Mouse (Mus musculus) limb, embryonic 15.5 days (tissue): ENCODE measurements around the gene 4921539E11Rik. TPM values are rescaled to one million over a fixed set of nuclear protein-coding genes. Genes with fewer than 3 reads are reported as not detected.

ENCODE experiments used
- ATAC-seq: fragments of 200-750 bp; cut with Nextera tagmentation; 2 replicates; pipeline ENCODE4 v1.8.0; 2017; ENCODE audit warnings: low read depth, moderate TSS enrichment; ENCODE audit not compliant: insufficient number of reproducible peaks, low FRiP score, low TSS enrichment
- H3K27ac ChIP-seq: fragments of 300-500 bp; sonication (generic); 2 replicates; pipeline ENCODE4 v1.5.1; 2015; ENCODE audit warnings: moderate library complexity, mild to moderate bottlenecking, inconsistent platforms
- H3K27me3 ChIP-seq: fragments of 300-500 bp; sonication (generic); 2 replicates; pipeline ENCODE4 v1.6.1; 2015; ENCODE audit warnings: inconsistent platforms
- H3K36me3 ChIP-seq: fragments of 300-500 bp; sonication (generic); 2 replicates; pipeline ENCODE4 v1.6.1; 2015; ENCODE audit warnings: inconsistent platforms
- H3K4me1 ChIP-seq: fragments of 300-500 bp; sonication (generic); 2 replicates; pipeline ENCODE4 v1.6.1; 2015; ENCODE audit warnings: inconsistent platforms
- H3K4me2 ChIP-seq: fragments of 300-500 bp; sonication (generic); 2 replicates; pipeline ENCODE4 v1.6.1; 2015; ENCODE audit warnings: mild to moderate bottlenecking, inconsistent platforms
- H3K4me3 ChIP-seq: fragments of 300-500 bp; sonication (generic); 2 replicates; pipeline ENCODE4 v1.5.1; 2015; ENCODE audit warnings: mild to moderate bottlenecking, inconsistent platforms
- H3K9ac ChIP-seq: fragments of 300-500 bp; sonication (generic); 2 replicates; pipeline ENCODE4 v1.6.1; 2015; ENCODE audit warnings: inconsistent platforms
- H3K9me3 ChIP-seq: fragments of 300-500 bp; sonication (generic); 2 replicates; pipeline ENCODE4 v1.6.1; 2016; ENCODE audit warnings: inconsistent platforms
- WGBS: fragments of 180-500 bp; shearing (Covaris S2); methylation state at CpG from one replicate; pipeline ENCODE4 v1.1.7; 2015; 5-methylcytosine and 5-hydroxymethylcytosine counted together
- polyA plus RNA-seq: library from polyadenylated mRNA; unstranded; fragments of >200 nt; fragmentation: Nextera tagmentation; extraction: Ambion mirVana; gene quantifications from 2 replicates; pipeline ENCODE4 v1.2.1, GENCODE M21; 2015

The 4921539E11Rik gene
- polyA plus RNA-seq = not detected in 2 replicates

DNA sequence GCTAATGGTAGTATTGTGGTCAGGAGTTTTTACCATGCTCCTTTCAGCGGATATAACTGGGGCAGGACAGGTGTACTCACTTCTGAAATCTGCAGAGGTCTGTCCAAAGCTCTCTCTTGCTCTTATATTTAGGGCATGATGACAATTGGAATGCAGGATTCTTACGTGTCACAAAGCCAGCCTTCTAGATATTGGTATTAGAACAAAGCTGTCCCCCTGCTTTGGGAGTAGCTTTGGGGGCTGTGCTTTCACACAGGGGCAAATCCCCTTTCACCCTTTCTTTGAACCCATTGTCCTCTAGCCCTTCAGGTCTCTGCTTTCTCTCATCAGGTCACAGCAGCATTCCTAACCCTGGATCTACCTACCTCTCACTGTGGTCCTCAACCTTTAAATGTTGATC lies at the start of gene 4921539E11Rik:
Gene 4921539E11Rik, minus strand, starts transcription at position 101 of the 400 bp plus-strand sequence.
- H3K9me3 ChIP-seq = no peaks in the 10 kb centered on the region
- 81% methylated on average over 2 of the region's 2 CpGs for WGBS
- no peak within 1 kb of the TSS for H3K27ac ChIP-seq
- no peaks in the 10 kb centered on the region for H3K36me3 ChIP-seq
- no peaks in the 10 kb centered on the region for H3K4me1 ChIP-seq
- no peak within 1 kb of the TSS for H3K9ac ChIP-seq
- H3K4me2 ChIP-seq = no peak within 1 kb of the TSS
- H3K4me3 ChIP-seq = no peak within 1 kb of the TSS
- no peaks in the 10 kb centered on the region for H3K27me3 ChIP-seq
- ATAC-seq = no peak

DNA sequence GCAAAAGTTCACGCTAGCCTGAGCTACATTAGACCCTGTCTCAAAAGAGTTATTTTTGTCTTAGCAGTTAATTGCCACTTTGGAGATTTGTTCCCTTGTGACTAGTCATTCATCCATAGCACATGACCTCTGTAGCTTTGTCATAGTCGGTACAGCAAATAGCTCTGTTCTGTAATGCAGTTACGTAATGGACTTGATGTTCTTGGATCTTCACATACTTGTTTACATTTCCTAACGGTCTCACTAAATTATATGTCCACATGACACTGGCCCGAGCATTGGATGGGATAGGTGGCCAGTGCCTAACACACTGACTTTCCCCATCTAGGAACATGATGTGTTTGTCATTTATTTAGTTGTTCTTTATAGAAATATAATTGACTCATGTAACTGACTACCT lies 44.5 kb upstream of the 4921539E11Rik start:
- no peak for ATAC-seq
- Histone ChIP-seq H3K27ac (no peak overlapping the region), H3K9ac (no peak overlapping the region), H3K4me1 (no peaks in the 10 kb centered on the region), H3K27me3 (no peaks in the 10 kb centered on the region), H3K36me3 (peaks cover 8% of the 10 kb centered on the region), H3K9me3 (no peaks in the 10 kb centered on the region), H3K4me2 (no peak overlapping the region), H3K4me3 (no peak overlapping the region)
- WGBS = 78% methylated on average over 5 of the region's 5 CpGs

DNA sequence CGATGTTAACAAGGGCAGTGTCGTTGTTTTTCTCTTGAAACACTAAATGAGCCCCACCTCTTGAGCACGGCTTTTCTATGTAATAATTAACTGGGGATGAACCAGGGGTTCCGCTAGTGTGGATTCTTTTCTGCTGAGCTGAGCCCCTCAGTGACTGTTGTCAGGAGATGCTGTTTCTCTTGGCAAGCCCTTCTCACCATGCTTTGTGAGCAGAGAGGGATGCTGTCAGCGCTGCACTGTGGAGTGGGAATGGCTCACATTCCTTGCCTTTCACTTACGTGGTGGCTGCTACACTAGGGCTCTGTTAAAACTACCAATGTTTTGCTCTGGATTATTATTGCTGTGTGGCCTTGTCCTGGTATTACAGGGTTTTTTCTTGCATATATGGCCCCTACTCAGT lies 38.7 kb upstream of the 4921539E11Rik start:
- Histone ChIP-seq H3K9me3 (no peaks in the 10 kb centered on the region), H3K4me1 (no peaks in the 10 kb centered on the region), H3K4me2 (no peak overlapping the region), H3K9ac (no peak overlapping the region), H3K27ac (no peak overlapping the region), H3K36me3 (peaks cover 8% of the 10 kb centered on the region), H3K27me3 (no peaks in the 10 kb centered on the region), H3K4me3 (no peak overlapping the region)
- 75% methylated on average over 6 of the region's 6 CpGs for WGBS
- no peak for ATAC-seq

DNA sequence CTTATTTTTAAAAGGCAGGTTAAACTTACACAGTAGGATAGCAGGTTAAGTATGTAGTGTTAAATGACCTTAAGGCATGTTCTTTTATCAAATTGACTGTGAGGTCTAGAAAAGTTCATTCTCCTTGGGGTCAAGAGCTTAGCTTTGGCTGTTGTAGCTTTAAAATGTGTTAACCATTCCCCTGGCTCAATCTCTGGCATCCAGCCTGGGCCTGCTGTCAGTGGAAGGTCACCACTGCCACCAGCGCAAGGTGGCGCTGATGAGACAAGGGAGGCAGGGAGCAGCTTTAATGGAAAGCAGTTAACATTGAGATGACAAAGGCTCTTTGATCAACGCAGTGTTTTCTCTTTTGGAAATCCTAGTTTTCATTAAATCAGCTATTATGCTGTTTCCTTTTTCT lies 36.3 kb upstream of the 4921539E11Rik start:
- H3K27ac ChIP-seq = no peak overlapping the region
- H3K4me2 ChIP-seq = no peak overlapping the region
- H3K27me3 ChIP-seq = no peaks in the 10 kb centered on the region
- no peak for ATAC-seq
- no peaks in the 10 kb centered on the region for H3K4me1 ChIP-seq
- no peak overlapping the region for H3K4me3 ChIP-seq
- peaks cover 5% of the 10 kb centered on the region; the same call in 1 of the 2 replicates for H3K36me3 ChIP-seq
- WGBS = 70% methylated on average over 3 of the region's 3 CpGs
- no peak overlapping the region for H3K9ac ChIP-seq
- no peaks in the 10 kb centered on the region for H3K9me3 ChIP-seq

DNA sequence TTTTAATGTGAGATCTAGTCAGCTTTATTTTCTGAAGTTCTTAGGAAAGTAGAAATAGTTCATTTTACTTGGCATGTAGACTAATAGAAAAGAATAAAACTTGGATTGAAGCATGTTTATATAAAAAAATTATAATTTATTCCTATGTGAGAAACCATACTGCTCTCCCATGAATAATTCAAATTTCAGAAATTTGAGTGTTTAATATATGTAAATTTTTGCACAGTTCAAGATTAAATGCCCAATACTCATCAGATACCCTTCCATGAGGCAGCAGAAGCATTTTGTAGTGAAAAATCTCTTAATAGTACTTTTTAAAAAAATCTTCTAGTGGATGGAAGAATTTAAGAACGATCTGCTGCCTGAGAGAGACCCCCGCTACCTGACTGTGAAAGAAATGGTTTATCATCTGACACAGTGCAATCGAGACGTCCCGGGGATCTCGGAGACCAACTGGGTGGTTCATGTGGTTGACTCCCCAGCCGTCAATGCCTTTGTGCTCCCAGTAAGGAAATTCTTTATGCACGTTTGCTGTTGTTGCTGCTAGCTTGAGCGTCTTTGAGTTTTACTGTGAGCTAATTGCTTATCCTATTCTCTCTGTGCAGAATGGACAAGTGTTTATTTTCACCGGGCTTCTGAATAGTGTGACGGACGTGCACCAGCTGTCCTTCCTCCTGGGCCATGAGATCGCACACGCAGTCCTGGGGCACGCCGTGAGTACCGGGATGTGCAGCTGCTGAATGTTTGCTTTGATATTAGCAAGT lies 34.2 kb upstream of the 4921539E11Rik start:
- H3K27me3 ChIP-seq = no peaks in the 10 kb centered on the region
- 79% methylated on average over 17 of the region's 17 CpGs for WGBS
- H3K4me1 ChIP-seq = no peaks in the 10 kb centered on the region
- no peak overlapping the region for H3K4me3 ChIP-seq
- H3K4me2 ChIP-seq = no peak overlapping the region
- H3K9ac ChIP-seq = no peak overlapping the region
- no peak for ATAC-seq
- peaks cover 3% of the 10 kb centered on the region; the same call in 1 of the 2 replicates for H3K36me3 ChIP-seq
- H3K9me3 ChIP-seq = no peaks in the 10 kb centered on the region
- H3K27ac ChIP-seq = no peak overlapping the region

DNA sequence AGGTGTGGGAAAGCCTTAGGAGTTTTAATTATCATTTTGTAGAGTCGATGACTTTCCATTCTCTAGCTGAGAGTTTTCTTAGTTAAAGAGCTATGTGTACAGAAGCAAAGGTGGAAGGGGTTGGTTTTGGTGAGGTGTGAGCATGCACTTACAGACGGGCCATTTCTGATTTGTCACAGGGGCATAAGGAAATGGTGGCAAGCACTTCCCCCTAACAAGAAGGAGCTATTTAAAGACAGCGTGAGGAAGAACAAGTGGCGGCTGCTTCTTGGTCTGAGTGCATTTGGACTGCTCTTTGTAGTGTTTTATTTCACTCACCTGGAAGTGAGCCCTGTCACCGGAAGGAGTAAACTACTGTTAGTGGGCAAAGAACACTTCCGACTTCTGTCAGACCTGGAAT lies 30.8 kb upstream of the 4921539E11Rik start:
- H3K9ac ChIP-seq = no peak overlapping the region
- no peaks in the 10 kb centered on the region for H3K9me3 ChIP-seq
- H3K27me3 ChIP-seq = no peaks in the 10 kb centered on the region
- WGBS = 74% methylated on average over 6 of the region's 6 CpGs
- no peak overlapping the region for H3K27ac ChIP-seq
- ATAC-seq = no peak
- peaks cover 3% of the 10 kb centered on the region; the same call in 1 of the 2 replicates for H3K36me3 ChIP-seq
- no peaks in the 10 kb centered on the region for H3K4me1 ChIP-seq
- H3K4me2 ChIP-seq = no peak overlapping the region
- no peak overlapping the region for H3K4me3 ChIP-seq

DNA sequence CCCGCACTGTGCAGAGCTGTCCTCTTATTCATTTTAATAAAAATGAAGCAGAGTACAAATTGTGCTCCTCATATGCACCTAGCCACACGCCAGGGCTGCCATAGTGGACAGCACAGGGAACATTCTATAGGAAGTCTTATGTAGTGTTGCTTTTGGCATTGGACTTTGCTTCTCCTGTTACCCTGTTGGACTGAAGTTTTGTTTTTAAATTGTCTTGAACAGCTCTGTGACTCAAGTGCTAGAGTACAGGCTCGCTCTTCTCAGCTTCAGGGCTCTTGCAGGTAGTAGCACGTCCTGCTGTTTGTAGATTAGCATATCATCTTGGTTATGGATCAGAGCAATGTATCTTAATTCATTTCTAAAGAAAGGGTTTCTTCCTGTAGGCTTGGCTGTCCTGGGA lies 25.2 kb upstream of the 4921539E11Rik start:
- Histone ChIP-seq H3K27me3 (no peaks in the 10 kb centered on the region), H3K4me1 (peaks cover 9% of the 10 kb centered on the region), H3K36me3 (no peaks in the 10 kb centered on the region), H3K9ac (no peak overlapping the region), H3K27ac (no peak overlapping the region), H3K9me3 (no peaks in the 10 kb centered on the region), H3K4me3 (no peak overlapping the region), H3K4me2 (no peak overlapping the region)
- ATAC-seq = no peak
- 65% methylated on average over 4 of the region's 4 CpGs for WGBS

DNA sequence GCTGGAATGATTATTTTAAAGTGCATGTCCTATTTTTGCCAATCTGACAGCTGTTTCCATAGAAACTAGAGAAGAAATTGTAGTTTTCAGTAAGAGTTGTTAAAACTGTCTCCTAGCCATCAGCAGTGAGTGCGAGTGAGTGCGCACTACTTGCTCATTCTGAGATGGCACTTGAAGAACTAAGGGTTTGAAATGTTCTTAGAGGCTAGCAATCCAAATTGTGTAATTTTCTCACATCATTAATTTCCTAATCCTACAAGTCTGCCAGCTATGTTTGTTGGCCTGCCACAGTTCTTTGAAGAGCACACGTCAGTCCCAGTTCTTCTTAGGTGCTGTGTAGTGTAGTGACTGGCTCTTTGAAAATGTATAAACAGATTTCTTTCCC lies 23.9 kb upstream of the 4921539E11Rik start:
- WGBS = 42% methylated on average over 3 of the region's 3 CpGs
- ATAC-seq = no peak
- Histone ChIP-seq H3K36me3 (no peaks in the 10 kb centered on the region), H3K4me1 (peaks cover 9% of the 10 kb centered on the region), H3K4me2 (peak overlapping the region; percentile 59), H3K27ac (0 out of 2 replicates have a peak overlapping the region, but pooled peaks have one; percentile 97), H3K9me3 (no peaks in the 10 kb centered on the region), H3K9ac (no peak overlapping the region; the same call in 1 of the 2 replicates), H3K27me3 (no peaks in the 10 kb centered on the region), H3K4me3 (peak overlapping the region; percentile 68)

DNA sequence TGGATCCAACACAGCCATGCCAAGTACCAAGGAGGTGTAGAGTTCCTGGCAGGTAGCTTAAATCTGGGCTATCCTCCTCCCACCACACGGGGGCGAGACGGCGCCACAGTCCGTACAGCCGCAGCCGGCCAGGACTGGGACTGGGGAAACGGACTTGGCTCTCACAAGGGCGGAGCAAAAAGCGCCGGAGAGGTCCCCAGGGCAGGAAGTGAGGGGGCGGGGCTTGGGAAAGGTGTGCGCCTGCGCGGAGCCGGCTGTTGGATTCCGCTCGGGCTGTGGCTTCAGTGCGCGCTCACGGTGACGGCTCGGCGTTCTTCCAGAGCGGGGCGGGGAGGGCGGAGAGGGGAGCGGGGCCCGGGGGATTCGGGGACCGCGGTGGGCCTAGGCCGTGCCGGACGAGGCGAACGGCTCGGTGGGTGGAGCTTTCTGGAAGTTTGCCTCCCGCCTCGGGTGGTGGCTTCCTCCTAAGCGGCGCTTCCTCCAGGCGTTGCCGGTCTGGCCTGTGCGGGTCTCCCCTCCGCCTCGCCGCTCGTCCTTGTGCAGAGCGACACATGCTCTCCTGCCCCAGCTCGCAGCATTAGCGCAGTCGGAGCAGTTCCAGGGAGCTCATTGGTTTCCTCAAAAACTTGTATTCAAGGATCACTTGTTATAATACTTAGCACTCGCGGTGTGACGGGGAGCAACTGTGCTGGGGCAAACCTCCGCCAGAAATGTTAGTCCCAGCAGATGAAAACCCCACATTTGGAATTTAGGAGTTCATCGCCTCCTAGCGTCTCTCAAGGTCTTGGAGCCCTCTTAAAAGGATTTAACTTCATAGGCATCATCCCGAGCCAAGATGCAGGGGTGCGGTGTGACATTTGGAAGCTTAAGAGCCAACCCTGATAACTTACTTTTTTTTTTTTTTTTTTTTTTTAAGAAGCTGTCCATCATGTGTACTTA lies 23.2 kb upstream of the 4921539E11Rik start, which contains the start of gene Oma1:
Gene Oma1, plus strand, starts transcription at position 226 of the 939 bp plus-strand sequence.
- Histone ChIP-seq H3K4me1 (peaks cover 9% of the 10 kb centered on the region), H3K27me3 (no peaks in the 10 kb centered on the region), H3K9ac (peak within 1 kb of the TSS; percentile 62), H3K9me3 (no peaks in the 10 kb centered on the region), H3K27ac (peak within 1 kb of the TSS; percentile 97), H3K36me3 (no peaks in the 10 kb centered on the region), H3K4me3 (peak within 1 kb of the TSS; percentile 68), H3K4me2 (peak within 1 kb of the TSS; percentile 59)
- peak; percentile 99 for ATAC-seq
- under 1% methylated on average over 61 of the region's 61 CpGs for WGBS

DNA sequence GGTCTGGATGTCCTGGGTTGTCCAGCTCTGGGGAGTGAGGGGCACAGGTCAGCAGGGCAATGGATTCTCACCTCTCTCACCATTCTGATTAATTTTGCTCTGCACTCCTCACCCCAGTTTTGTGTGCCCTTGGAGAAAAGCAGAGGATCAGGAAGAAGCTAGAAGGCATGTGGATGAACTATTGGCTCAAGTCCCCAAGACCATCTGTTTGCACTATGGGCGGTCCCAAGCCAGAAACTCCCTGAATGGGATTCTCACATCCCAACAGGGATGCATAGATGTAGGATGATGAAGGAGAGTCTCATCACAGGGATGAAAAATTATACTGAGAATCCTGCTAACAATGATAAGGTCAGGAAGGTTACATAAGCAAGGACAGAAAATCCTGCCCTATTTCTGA lies 13.2 kb upstream of the 4921539E11Rik start:
- Histone ChIP-seq H3K27me3 (no peaks in the 10 kb centered on the region), H3K27ac (no peak overlapping the region), H3K9me3 (no peaks in the 10 kb centered on the region), H3K9ac (no peak overlapping the region), H3K4me3 (no peak overlapping the region), H3K36me3 (no peaks in the 10 kb centered on the region), H3K4me2 (no peak overlapping the region), H3K4me1 (0 out of 2 replicates have a peak, but pooled peaks cover 4% of the 10 kb centered on the region)
- 86% methylated on average over 1 of the region's 1 CpGs for WGBS
- ATAC-seq = no peak

DNA sequence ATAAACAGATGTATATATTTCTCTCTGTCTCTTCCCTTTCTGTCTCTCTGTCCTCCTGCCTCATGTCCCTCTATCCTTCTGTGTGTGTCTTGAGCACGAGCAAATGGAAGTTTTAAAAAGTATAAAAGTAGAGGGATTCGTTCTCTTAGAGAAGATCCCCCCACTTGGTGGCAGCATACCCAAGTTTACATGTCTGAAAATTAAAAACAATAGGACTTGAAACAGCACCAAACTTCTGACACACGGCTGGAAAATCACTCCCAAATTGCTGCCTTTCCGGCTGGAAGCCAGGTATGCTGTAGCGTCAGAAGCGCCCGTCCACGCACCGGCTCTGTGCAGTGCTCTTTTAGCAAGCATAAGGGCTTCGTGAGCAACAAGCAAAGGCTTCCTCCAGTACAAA lies 8.7 kb upstream of the 4921539E11Rik start:
- Histone ChIP-seq H3K4me1 (0 out of 2 replicates have a peak, but pooled peaks cover 4% of the 10 kb centered on the region), H3K27ac (no peak overlapping the region), H3K27me3 (no peaks in the 10 kb centered on the region), H3K9me3 (no peaks in the 10 kb centered on the region), H3K9ac (no peak overlapping the region), H3K4me2 (no peak overlapping the region), H3K36me3 (no peaks in the 10 kb centered on the region), H3K4me3 (no peak overlapping the region)
- WGBS = 49% methylated on average over 10 of the region's 10 CpGs
- no peak for ATAC-seq

DNA sequence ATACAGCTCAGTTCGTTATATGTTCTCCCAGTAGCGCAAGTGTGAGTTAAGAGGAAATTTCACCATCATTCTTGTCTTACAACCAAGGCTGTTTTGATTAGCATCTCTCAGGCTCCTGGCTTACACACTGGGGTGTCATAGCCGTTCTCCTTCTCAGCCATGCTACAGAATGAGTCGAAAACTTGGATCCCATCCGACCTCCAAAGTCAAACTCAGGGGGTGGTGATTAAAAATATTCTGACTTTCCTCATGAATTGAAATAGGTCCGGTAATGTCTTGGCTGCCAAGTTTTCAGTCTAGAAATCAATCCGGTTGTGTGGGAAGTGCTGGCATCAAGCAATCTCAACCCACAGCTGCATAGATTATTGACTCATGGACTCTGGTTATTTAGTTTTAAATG lies 2.3 kb downstream of the 4921539E11Rik start:
- no peak overlapping the region for H3K4me3 ChIP-seq
- no peak for ATAC-seq
- no peak overlapping the region for H3K4me2 ChIP-seq
- H3K4me1 ChIP-seq = no peaks in the 10 kb centered on the region
- no peaks in the 10 kb centered on the region for H3K9me3 ChIP-seq
- WGBS = 78% methylated on average over 7 of the region's 7 CpGs
- H3K36me3 ChIP-seq = no peaks in the 10 kb centered on the region
- no peak overlapping the region for H3K27ac ChIP-seq
- no peaks in the 10 kb centered on the region for H3K27me3 ChIP-seq
- H3K9ac ChIP-seq = no peak overlapping the region
